Mouse (Mus musculus): ENCODE results near the gene Tnk2.

DNA sequence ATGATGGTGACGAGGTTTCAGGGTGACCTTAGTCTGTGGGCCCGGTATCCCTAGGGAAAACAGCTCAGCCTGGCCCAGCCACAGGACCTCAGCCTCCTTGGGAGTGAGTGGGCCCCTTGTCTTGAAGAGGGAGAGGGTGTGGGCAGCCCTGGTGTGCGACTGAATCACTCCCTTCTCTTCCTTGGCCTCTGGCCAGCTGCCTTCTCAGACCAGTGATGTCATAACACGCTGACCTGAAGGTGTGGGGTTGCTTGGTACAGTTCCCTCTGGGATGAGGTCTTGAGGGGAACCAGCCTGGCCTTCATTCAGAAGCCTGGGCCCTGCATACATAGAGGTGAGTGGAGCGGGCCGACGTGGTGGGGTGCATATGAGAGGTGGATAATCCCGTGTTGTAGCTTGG lies 13.1 kb downstream of the Tnk2 start:
- no peak for TF ChIP-seq POLR2A (IDR thresholded peaks at IDR 0.05; ENCODE audit: low read depth, low read length)
- no peak for TF ChIP-seq CTCF (conservative IDR thresholded peaks at IDR 0.05; ENCODE audit: insufficient read depth, insufficient read length, low read depth, low read length)
